Mouse (Mus musculus) megakaryocyte, embryonic 14.5 days (primary cell): ENCODE results near the gene Ttc3. TPM values are rescaled to one million over a fixed set of nuclear protein-coding genes. Genes with fewer than 3 reads are reported as not detected.
"Not testable (repeated sequence)": the region's sequence is repeated elsewhere in the genome, so short reads cannot be mapped to it uniquely, and the experiment has no call there.

Experiments used
- H3K27me3 ChIP-seq: replicated peaks from 2 replicates; pipeline ENCODE3; 2012; ENCODE audit warnings: inconsistent platforms
- H3K36me3 ChIP-seq: replicated peaks from 2 replicates; pipeline ENCODE3; 2012; ENCODE audit warnings: low read length, inconsistent platforms, mixed read lengths
- H3K4me1 ChIP-seq: 2 replicates; pipeline ENCODE4 v1.6.1; 2012; ENCODE audit warnings: inconsistent platforms
- H3K4me3 ChIP-seq: replicated peaks from 2 replicates; pipeline ENCODE3; 2012; ENCODE audit warnings: moderate library complexity, mild to moderate bottlenecking, inconsistent platforms
- H3K9me3 ChIP-seq: 2 replicates; pipeline ENCODE4 v1.6.1; 2012; ENCODE audit warnings: inconsistent platforms
- FLI1 ChIP-seq: IDR thresholded peaks from 2 replicates; pipeline ENCODE4 v1.6.1; 2012; ENCODE audit warnings: low read length, inconsistent platforms, mixed read lengths
- GATA1 ChIP-seq: IDR thresholded peaks from 3 replicates; pipeline ENCODE4 v1.6.1; 2012; ENCODE audit warnings: mixed read lengths, low read length, inconsistent platforms, borderline replicate concordance
- polyA plus RNA-seq: library from polyadenylated mRNA; stranded (reverse); fragments of >175 nt; gene quantifications from 2 replicates; pipeline ENCODE4 v1.2.3, GENCODE M21; 2012; ENCODE audit warnings: low replicate concordance; ENCODE audit not compliant: insufficient read depth

Ttc3 gene
- polyA plus RNA-seq, 1 experiment: 2.1 TPM

DNA sequence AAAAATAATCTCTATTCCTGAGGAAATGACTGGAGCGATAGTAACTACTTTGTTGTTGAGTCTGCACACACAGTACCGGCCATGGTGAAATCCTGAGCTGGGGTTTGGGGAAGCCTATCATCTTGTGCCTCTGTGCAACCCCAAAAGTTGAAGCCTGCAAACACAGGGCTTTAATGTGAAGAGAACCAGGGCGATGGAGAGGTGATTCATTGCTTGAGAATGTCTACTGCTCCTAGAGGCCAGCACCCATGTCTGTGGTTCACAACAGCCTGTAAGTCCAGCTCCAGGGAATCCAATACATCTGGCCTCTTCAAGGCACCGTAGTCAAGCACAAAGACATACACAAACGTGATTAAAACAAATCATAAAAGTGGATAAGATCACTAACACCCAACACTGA is 116.9 kb downstream of the Ttc3 start:
- Histone ChIP-seq H3K4me3 (peak overlapping the region; percentile 56), H3K36me3 (peaks cover 2% of the 10 kb centered on the region), H3K27me3 (no peaks in the 10 kb centered on the region), H3K9me3 (no peaks in the 10 kb centered on the region), H3K4me1 (peaks cover 68% of the 10 kb centered on the region)
- TF ChIP-seq FLI1: no peak
- TF ChIP-seq GATA1: no peak

DNA sequence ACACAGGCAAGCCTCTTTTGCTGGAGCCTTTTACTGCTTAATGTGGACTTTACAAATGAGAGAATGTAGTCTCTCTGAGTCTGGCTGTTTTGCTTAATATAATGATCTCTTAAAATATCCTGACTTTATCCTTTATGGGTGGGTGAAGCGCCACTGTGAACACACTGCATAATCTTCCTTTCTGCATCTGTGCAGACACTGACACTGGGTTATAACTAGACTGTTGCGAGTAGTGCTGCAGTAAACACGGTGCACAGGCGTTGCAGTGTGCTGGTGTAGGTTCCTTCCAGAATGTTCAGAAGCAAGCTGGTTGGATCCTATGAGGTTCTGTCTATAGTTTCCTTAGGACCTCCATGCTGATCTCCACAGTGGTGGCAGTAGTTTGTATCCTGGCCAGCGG is 118.9 kb downstream of the Ttc3 start:
- TF ChIP-seq GATA1 (no peak), FLI1 (no peak)
- Histone ChIP-seq H3K36me3 (peaks cover 7% of the 10 kb centered on the region), H3K27me3 (no peaks in the 10 kb centered on the region), H3K9me3 (no peaks in the 10 kb centered on the region), H3K4me3 (no peak overlapping the region), H3K4me1 (peaks cover 77% of the 10 kb centered on the region)

DNA sequence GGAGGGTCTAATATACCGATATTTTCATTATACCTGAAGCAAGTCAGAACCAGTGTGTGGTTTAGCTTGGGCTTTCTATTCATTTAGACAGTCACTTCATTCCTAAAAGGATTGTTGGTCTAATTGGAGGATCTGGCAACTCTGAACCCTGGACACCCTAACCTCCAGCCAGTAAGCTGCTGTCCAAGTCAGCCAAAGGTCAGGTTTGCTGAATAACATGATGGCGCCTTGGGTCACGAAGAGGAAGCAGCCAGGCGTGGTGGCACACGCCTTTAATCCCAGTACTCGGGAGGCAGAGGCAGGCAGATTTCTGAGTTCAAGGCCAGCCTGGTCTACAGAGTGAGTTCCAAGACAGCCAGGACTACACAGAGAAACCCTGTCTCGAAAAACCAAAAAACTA is 126.8 kb downstream of the Ttc3 start:
- H3K27me3 ChIP-seq, H3K4me3 ChIP-seq, H3K9me3 ChIP-seq: not testable (repeated sequence)
- Histone ChIP-seq H3K4me1 (peaks cover 62% of the 10 kb centered on the region), H3K36me3 (peaks cover 68% of the 10 kb centered on the region)

DNA sequence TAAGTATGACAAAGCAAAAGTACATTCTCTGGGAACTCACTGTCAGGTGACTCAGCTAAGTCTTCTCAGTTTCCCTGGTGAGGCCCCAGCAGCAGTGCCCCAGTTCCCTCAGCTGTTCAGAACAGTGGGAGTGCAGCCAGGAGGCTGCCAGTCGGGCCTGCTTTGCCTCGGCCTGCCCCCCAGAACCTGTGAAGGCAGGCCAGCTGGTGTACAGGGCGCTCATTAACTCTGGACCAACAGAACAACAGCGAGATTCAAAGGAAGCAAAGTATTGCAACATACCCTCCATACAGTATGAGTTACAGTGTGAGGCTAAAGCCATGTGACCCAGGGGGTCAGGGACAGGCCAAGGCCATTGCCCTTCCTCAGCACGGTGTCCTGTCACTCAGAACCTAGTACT is 127.5 kb downstream of the Ttc3 start:
- Histone ChIP-seq H3K36me3 (peaks cover 76% of the 10 kb centered on the region), H3K27me3 (no peaks in the 10 kb centered on the region), H3K4me1 (peaks cover 62% of the 10 kb centered on the region), H3K9me3 (no peaks in the 10 kb centered on the region), H3K4me3 (peak overlapping the region; percentile 79)
- TF ChIP-seq FLI1 (no peak), GATA1 (no peak)

DNA sequence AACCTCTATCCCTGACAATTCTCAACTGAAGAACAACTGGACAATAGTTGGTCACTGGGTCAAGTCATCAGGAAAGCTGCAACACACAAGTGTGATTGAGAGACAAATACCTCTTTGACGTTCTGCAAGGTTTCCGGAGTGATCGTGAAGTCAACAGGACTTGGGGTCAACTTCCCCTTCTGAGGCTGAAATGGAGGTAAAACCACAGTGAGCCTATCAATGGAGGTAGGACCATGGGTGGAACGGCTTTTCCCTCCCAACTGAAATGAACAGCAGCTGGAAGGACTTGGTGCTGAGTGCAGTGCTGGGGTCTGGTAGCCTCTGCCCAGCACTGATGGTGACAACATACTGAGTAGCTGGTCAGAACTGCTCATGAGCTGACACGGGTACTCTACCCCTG is 133.8 kb downstream of the Ttc3 start:
- TF ChIP-seq GATA1 (no peak), FLI1 (no peak)
- Histone ChIP-seq H3K4me3 (no peak overlapping the region), H3K9me3 (0 out of 2 replicates have a peak, but pooled peaks cover 3% of the 10 kb centered on the region), H3K27me3 (no peaks in the 10 kb centered on the region), H3K36me3 (peaks cover 95% of the 10 kb centered on the region), H3K4me1 (peaks cover 59% of the 10 kb centered on the region)

DNA sequence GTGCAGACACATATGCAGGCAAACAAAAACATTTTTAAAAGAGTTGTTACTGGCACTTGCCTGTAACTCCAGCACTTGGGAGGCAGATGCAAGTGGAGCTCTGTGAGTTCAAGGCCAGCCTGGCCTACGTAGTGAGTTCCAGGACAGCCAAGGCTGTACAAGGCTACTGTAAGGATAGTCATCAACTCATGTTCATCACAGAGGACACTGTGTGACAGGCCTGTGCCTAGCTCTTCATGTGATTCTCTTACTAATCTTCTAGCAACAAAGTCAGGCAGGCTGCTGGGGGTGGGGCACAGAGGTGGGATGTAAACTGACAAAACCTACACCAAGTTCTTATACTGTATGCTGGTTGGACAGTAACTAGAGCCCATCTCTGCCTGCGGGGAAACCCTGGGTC is 136.7 kb downstream of the Ttc3 start:
- H3K27me3 ChIP-seq: no peaks in the 10 kb centered on the region
- TF ChIP-seq FLI1: no peak
- no peak for TF ChIP-seq GATA1
- H3K4me1 ChIP-seq: peaks cover 74% of the 10 kb centered on the region
- no peak overlapping the region for H3K4me3 ChIP-seq
- peaks cover 92% of the 10 kb centered on the region for H3K36me3 ChIP-seq
- 0 out of 2 replicates have a peak, but pooled peaks cover 3% of the 10 kb centered on the region for H3K9me3 ChIP-seq

DNA sequence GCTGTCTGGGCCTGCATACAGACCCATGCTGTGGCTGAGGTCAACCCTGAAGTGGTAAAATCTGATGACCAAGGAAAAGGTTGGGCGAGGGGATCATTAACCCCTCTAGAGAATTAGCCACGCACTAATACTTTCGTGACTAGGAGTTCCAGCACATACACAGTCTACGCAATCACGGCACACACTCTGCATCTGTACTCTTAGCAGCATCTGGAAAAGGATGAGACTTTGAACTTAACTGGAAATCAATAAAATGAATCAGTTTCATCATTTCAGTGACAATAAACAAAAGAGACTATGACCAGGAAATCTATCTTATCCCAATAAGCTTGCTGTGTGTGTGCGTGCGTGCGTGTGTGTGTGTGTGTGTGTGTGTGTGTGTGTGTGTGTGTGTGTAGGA is 138.4 kb downstream of the Ttc3 start:
- peaks cover 92% of the 10 kb centered on the region for H3K36me3 ChIP-seq
- peaks cover 14% of the 10 kb centered on the region for H3K9me3 ChIP-seq
- peaks cover 60% of the 10 kb centered on the region for H3K4me1 ChIP-seq
- H3K27me3 ChIP-seq: no peaks in the 10 kb centered on the region
- TF ChIP-seq GATA1 (no peak), FLI1 (no peak)
- H3K4me3 ChIP-seq: no peak overlapping the region

DNA sequence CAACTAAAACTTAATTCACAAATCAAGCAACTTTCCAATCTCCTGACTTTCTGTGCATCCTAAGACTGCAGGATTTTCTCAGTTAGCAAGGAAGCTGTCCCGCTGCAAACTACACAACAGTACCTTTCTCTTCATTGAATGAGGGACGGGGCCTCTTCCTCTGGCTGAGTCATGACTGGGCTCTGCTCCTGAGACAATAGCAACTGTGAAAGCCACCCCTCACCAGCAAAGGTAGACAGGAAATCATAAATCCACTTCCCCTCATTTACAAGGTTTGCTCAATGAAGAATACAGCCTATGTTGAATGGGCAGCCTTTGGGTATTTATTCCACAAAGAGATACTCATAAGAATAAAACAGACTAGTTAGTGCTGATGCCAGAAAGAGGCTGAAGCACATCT is 139.6 kb downstream of the Ttc3 start:
- Histone ChIP-seq H3K36me3 (peaks cover 89% of the 10 kb centered on the region), H3K4me3 (no peak overlapping the region), H3K4me1 (peaks cover 56% of the 10 kb centered on the region), H3K9me3 (peaks cover 16% of the 10 kb centered on the region), H3K27me3 (no peaks in the 10 kb centered on the region)
- no peak for TF ChIP-seq GATA1
- TF ChIP-seq FLI1: no peak

DNA sequence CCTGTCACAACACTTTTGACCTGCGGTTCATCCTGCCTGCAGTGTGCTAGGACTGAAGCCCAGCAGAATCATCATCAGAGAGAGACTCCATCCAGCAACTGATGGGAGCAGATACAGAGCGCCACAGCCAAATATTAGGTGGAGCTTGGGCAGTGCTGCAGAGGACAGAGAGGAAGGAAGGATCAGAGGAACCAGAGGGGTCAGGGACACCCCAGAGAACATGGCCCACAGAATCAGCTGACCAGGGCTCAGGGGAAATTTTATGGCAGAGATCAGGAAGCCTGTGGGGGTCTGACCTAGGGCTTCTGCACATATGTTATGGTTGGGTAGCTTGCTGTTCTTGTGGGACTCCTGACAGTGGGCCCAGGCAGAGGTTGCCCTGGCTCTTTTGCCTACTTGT is 147.2 kb downstream of the Ttc3 start:
- Histone ChIP-seq H3K36me3 (peaks cover 77% of the 10 kb centered on the region), H3K27me3 (no peaks in the 10 kb centered on the region), H3K4me3 (no peak overlapping the region), H3K4me1 (peaks cover 80% of the 10 kb centered on the region), H3K9me3 (peaks cover 13% of the 10 kb centered on the region)
- TF ChIP-seq FLI1: no peak
- TF ChIP-seq GATA1: no peak

Other genes with a start within 250 kb of the Ttc3 start
- gene Hlcs, start 57.0 kb upstream of the Ttc3 start, polyA plus RNA-seq: 1.6 and 1.8 TPM in 2 replicates
- gene Ripply3, start 42.2 kb upstream of the Ttc3 start, polyA plus RNA-seq: not detected in 2 replicates
- gene Pigp, start 1.2 kb downstream of the Ttc3 start, polyA plus RNA-seq: 25.2 and 39.6 TPM in 2 replicates
- 2.8 and 3.1 TPM in 2 replicates for gene Vps26c, start 156.2 kb downstream of the Ttc3 start, polyA plus RNA-seq
- 5.9 and 6.5 TPM in 2 replicates for gene Dyrk1a, start 199.4 kb downstream of the Ttc3 start, polyA plus RNA-seq